Mouse (Mus musculus) intestine, postnatal 0 days (tissue): ENCODE measurements around the gene Cradd. TPM values are rescaled to one million over a fixed set of nuclear protein-coding genes. Genes with fewer than 3 reads are reported as not detected.

ENCODE experiments used
- ATAC-seq: fragments of 200-750 bp; cut with Nextera tagmentation; 2 replicates; pipeline ENCODE4 v1.8.0; 2017; ENCODE audit warnings: mild to moderate bottlenecking, moderate TSS enrichment, moderate library complexity
- H3K27ac ChIP-seq: fragments of 300-500 bp; sonication (generic); 2 replicates; pipeline ENCODE4 v1.5.1; 2014; ENCODE audit warnings: mild to moderate bottlenecking, low read depth, low read length, moderate library complexity
- H3K27me3 ChIP-seq: fragments of 300-500 bp; sonication (generic); replicated peaks from 2 replicates; pipeline ENCODE4 v1.6.1; 2014; ENCODE audit warnings: low read length, mixed read lengths; ENCODE audit not compliant: control insufficient read depth, insufficient read depth
- H3K36me3 ChIP-seq: fragments of 300-500 bp; sonication (generic); 2 replicates; pipeline ENCODE4 v1.6.1; 2014; ENCODE audit warnings: mild to moderate bottlenecking, moderate library complexity; ENCODE audit not compliant: control insufficient read depth, insufficient read depth
- H3K4me1 ChIP-seq: fragments of 300-500 bp; sonication (generic); replicated peaks from 2 replicates; pipeline ENCODE4 v1.6.1; 2014; ENCODE audit warnings: antibody characterized with exemption, low read length, mixed read lengths; ENCODE audit not compliant: control insufficient read depth, insufficient read depth
- H3K4me2 ChIP-seq: fragments of 300-500 bp; sonication (generic); replicated peaks from 2 replicates; pipeline ENCODE4 v1.6.1; 2014; ENCODE audit warnings: low read depth, mild to moderate bottlenecking, moderate library complexity
- H3K4me3 ChIP-seq: fragments of 300-500 bp; sonication (generic); 2 replicates; pipeline ENCODE4 v1.5.1; 2014; ENCODE audit warnings: low read depth, low read length
- H3K9ac ChIP-seq: fragments of 300-500 bp; sonication (generic); 2 replicates; pipeline ENCODE4 v1.6.1; 2014; ENCODE audit warnings: mild to moderate bottlenecking, low read depth, low read length
- H3K9me3 ChIP-seq: fragments of 300-500 bp; sonication (generic); 2 replicates; pipeline ENCODE4 v1.6.1; 2016; ENCODE audit warnings: mixed run types; ENCODE audit not compliant: control insufficient read depth
- CTCF ChIP-seq: sonication (generic); IDR thresholded peaks from 2 replicates; pipeline ENCODE4 v1.5.1; 2016; ENCODE audit warnings: low read depth, mild to moderate bottlenecking, control low read depth, antibody characterized with exemption, moderate library complexity
- WGBS: fragments of 180-500 bp; shearing (Covaris S2); extraction: QIAGEN DNeasy Blood & Tissue Kit; methylation state at CpG from one replicate; pipeline ENCODE4 v1.1.7; 2014; 5-methylcytosine and 5-hydroxymethylcytosine counted together
- polyA plus RNA-seq: library from polyadenylated mRNA; unstranded; fragments of >200 nt; fragmentation: Nextera tagmentation; extraction: Ambion mirVana; gene quantifications from 2 replicates; pipeline ENCODE4 v1.2.1, GENCODE M21; 2015

Gene Cradd
- polyA plus RNA-seq, 1 experiment from 2014 or later, result 12.5 TPM

DNA sequence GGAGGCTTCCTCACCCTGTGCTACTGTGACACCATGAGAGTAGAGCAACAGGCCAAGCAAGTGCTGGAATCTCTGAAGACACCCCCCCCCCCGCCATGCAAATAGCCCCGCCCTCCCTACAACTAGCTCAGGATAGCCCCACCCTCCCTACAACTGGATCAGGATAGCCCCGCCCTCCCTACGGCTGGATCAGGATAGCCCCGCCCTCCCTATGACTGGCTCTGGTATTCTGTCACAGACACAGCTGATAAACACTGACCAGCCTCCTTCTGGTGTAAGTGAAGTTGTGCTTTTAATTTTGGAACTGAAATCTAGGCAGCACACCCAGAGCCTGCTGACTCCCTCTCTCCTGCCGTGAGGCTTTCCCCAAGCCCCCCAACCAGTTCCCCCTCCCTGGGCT lies 75.6 kb downstream of the Cradd start:
- Histone ChIP-seq H3K36me3 (no peaks in the 10 kb centered on the region), H3K4me1 (no peaks in the 10 kb centered on the region), H3K4me2 (no peak overlapping the region), H3K27ac (no peak overlapping the region), H3K27me3 (no peaks in the 10 kb centered on the region), H3K4me3 (no peak overlapping the region), H3K9me3 (no peaks in the 10 kb centered on the region), H3K9ac (no peak overlapping the region)
- TF ChIP-seq CTCF, result no peak
- 46% methylated on average over 6 of the region's 6 CpGs for WGBS
- no peak for ATAC-seq

DNA sequence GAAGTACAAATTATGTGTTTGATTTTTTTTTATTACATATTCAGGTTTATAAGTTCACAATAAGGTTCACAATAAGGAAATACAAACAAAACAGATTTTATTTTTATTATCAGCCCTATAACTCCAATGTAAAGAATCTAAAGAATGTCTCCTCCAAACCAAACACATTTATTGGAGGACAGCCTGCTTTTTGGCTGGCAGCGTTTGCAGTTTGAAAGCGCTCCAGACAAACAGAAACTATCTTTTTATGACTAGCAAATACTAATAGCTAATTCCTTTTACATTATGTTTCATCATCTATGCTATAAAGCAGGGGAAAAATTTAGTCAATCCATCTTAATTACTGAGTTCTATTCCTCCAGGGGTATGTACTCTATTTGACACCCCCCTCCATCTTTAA lies 77.2 kb downstream of the Cradd start:
- no peaks in the 10 kb centered on the region for H3K9me3 ChIP-seq
- H3K27me3 ChIP-seq, result no peaks in the 10 kb centered on the region
- no peak for TF ChIP-seq CTCF
- ATAC-seq, result no peak
- H3K36me3 ChIP-seq, result no peaks in the 10 kb centered on the region
- no peaks in the 10 kb centered on the region for H3K4me1 ChIP-seq
- no peak overlapping the region for H3K27ac ChIP-seq
- H3K9ac ChIP-seq, result no peak overlapping the region
- 33% methylated on average over 2 of the region's 2 CpGs for WGBS
- H3K4me2 ChIP-seq, result no peak overlapping the region
- H3K4me3 ChIP-seq, result no peak overlapping the region

DNA sequence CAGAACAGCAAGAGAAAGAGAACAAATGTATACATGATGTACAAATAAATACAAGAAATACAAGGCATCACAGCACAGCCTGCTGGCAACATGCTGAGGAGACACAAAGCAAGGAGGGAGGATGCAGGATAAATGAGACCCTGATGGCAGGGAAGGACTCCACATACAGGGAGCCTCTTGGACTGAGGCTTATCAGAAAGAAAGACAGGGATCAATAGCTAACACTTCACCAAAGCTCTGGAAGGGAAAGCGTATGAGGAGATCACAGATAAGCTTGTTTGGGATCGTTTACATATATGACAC lies 78.3 kb downstream of the Cradd start:
- peak; percentile 63 for TF ChIP-seq CTCF
- H3K4me2 ChIP-seq, result no peak overlapping the region
- H3K27ac ChIP-seq, result no peak overlapping the region
- no peak overlapping the region for H3K9ac ChIP-seq
- no peak overlapping the region for H3K4me3 ChIP-seq
- no peak for ATAC-seq
- H3K4me1 ChIP-seq, result no peaks in the 10 kb centered on the region
- no peaks in the 10 kb centered on the region for H3K36me3 ChIP-seq
- no peaks in the 10 kb centered on the region for H3K27me3 ChIP-seq
- no peaks in the 10 kb centered on the region for H3K9me3 ChIP-seq
- WGBS, result 56% methylated on average over 2 of the region's 2 CpGs

DNA sequence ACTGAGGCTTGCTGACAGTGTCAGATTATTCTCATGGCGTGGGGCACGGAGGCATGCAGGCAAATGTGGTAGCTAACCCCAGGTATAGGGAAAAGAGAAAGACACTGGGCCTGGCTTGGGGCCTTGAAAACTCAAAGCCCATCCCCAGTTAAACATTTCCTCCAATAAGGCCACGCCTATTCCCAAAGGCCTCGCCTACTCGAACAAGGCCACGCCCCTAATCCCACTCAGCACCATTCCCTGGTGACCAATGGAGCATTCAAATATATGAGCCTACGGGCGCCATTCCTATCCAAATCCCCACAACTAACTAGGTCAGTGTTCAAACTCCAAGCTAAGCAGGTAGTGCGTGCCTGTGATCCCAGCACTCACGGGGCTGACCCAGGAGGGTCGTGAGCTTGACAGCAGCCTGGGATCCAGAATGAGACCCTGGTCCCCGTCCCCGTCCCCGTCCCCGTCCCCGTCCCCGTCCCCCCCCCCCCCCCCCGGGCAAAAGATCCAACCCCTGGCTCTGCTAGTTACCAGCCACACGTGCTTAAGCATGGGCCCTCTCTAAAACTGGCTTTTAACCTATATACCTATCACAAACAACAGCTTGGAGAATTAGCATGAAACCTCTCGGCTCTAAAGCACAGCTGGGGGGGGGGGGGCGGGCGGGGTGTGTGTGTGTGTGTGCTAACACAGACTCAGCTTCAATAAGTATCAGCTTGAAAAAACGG lies 78.8 kb downstream of the Cradd start:
- Histone ChIP-seq H3K36me3 (no peaks in the 10 kb centered on the region), H3K4me3 (no peak overlapping the region), H3K27me3 (no peaks in the 10 kb centered on the region), H3K4me2 (no peak overlapping the region), H3K9me3 (no peaks in the 10 kb centered on the region), H3K27ac (no peak overlapping the region), H3K4me1 (no peaks in the 10 kb centered on the region), H3K9ac (no peak overlapping the region)
- no peak for TF ChIP-seq CTCF
- no peak for ATAC-seq
- WGBS, result 65% methylated on average over 22 of the region's 23 CpGs

DNA sequence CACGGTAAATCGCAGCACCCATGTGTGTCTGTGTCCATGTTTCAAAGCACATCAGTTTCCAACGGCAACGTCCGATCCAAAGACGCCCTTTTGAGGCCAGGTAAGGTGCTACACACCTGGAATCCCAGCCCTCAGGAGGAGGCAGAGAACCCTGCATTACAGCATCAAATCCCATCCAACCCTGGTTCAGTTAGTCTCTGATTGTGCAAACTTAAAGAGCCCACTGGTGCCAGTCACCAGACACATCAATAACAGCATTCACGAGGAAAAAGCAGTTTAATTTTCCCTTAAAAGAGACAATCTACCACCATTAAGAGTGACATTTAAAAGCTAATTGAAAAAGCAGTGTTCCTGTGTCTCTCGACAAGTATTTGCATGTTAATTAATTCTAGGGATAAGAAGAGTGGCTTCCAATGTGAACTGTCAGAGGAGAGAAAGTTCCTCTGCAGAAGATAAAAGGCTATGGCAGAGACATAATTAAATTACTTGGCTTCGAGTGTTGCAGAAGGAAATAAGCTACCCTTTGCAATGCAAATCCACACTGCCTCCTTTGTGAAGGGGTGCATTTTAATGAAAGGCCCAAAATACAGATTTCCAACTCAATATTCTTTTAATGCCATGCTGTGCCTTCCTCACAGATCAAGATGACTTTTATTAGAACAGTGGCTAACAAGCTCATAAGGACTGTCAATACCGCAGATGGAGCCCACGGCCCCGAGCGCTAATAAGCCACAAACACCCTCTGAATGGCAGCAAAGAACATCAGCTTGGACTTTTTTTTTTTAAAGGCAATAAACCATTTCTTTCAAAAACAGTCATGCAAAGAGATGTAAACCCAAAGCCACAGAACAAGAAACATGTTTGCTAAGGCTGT lies 84.5 kb downstream of the Cradd start:
- Histone ChIP-seq H3K9ac (no peak overlapping the region), H3K27ac (no peak overlapping the region), H3K4me2 (no peak overlapping the region), H3K27me3 (no peaks in the 10 kb centered on the region), H3K36me3 (no peaks in the 10 kb centered on the region), H3K4me3 (no peak overlapping the region), H3K4me1 (no peaks in the 10 kb centered on the region), H3K9me3 (no peaks in the 10 kb centered on the region)
- WGBS, result 76% methylated on average over 13 of the region's 13 CpGs
- ATAC-seq, result no peak
- TF ChIP-seq CTCF, result no peak

DNA sequence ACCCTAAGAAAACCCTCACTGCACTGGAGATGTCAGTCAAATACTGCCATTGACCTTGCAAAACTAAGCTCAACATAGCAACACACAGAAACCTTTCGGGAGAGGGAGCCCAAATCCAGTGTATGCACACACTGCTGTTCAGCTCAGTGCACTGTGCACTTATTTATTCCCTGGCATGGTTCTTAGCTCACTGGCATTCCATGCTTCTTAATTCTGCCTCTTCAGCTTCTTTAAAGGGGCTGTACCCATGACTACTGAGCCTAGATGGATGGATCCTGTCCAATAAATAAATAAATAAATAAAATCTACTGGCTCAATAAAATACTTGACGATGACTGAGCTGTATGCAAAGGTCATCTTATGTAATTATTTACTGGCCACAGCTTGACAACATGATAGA lies 85.3 kb downstream of the Cradd start:
- 67% methylated on average over 2 of the region's 2 CpGs for WGBS
- no peak for ATAC-seq
- Histone ChIP-seq H3K4me2 (no peak overlapping the region), H3K9ac (no peak overlapping the region), H3K4me1 (no peaks in the 10 kb centered on the region), H3K36me3 (no peaks in the 10 kb centered on the region), H3K9me3 (no peaks in the 10 kb centered on the region), H3K27me3 (no peaks in the 10 kb centered on the region), H3K27ac (no peak overlapping the region), H3K4me3 (no peak overlapping the region)
- no peak for TF ChIP-seq CTCF
